Mouse (Mus musculus): ENCODE measurements around the gene Olfr710.
"Not testable (repeated sequence)": the region's sequence is repeated elsewhere in the genome, so short reads cannot be mapped to it uniquely, and the experiment has no call there.

Gene Olfr710

DNA sequence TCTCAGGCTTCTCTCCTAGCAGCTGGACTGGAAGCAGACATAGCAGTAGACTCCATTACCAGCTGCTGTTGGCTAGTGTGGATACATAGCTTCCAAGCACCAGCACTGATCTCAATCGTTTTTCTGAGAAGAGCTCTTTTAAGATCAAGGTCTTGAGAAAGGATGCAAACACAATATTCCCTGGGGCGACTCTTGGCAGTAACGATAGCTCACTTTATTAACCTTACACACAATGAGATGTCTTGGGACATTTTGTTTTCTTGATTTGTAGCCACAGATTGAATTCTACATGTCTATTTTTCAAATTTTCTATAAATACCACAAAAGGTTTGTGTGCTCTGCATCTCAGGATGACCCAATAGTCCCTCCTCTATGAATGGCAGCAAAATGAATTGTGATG, at the start of gene Olfr710:
Gene Olfr710 (minus strand): TSS at position 101 of the 400 bp plus-strand sequence.
- no peak for DNase-seq (ENCODE audit: low spot score)

DNA sequence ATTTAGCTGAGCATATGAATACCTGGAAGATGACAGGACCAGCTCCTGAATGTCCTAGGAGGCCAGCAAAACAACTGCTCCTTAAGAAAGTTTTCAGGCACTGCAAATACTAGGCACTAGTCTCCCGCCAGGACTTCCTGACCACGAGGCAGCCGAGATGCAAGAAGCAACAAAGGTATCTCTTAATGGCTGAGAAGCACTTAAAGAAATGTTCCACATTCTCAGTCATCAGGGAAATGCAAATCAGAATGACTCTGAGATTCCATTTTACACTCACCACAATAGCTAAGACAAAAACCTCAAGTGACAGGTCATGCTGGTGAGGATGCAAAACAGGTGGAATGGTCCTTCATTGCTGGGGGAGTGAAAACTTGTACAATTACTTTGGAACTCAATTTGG, 37.1 kb upstream of the Olfr710 start:
- no peak for DNase-seq (ENCODE audit: low spot score)

DNA sequence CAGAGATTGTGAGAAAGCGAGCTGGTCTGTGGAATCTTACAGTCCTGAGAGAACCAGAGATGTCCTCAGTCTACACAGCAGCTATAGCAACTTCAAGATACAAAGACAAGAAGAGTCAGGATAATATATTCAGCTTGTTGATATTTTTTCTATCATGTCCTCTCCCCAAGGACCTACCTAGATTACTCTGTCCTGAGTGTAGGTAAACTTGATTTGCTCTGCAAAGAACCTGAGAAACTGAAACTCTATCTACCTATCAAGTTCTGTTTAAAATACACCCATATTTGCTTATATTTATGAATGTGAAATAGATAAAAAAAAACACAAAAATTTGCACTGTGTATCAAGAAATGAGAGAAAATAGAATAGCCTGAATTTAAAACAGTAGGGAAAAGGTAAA, 27.2 kb upstream of the Olfr710 start, which contains the start of gene Olfr711:
Gene Olfr711 (minus strand): TSS at position 101 of the 400 bp plus-strand sequence.
- no peak for DNase-seq (ENCODE audit: low spot score)

DNA sequence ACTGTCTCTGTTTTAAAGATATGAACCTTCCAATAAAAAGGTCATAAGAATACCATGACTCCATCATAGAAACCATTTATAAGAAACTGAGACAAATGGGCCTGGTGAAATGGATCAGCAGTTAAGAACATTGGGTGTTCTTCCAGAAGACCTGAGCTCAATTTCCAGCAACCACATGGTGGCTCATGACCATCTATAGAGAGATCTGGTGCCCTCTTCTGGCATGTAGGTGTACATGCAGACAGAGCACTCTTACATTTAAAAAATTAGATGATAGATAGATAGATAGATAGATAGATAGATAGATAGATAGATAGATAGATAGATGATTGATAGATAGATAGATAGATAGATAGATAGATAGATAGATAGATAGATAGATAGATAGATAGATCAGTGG, 19.4 kb upstream of the Olfr710 start:
- not testable (repeated sequence) for DNase-seq (ENCODE audit: low spot score)

DNA sequence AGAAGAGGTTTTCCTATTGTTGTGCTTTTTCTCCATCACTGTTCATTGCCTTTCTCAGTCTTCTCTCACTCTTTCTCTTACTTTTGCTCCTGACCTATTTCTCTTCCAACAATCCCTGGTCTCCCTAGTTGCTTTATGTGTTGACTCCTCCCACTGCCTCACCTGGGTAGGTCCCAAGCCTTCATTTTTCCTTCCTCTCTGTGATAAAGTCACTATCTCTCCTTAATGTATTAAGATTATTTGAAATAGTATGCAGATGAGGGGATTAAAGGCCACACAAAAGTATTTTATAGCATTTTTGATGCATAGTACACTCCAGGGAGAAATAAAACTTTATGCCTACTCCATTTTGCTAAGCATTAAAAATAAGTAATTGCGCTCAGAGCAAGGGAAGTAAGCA, 15.7 kb upstream of the Olfr710 start, which contains the start of gene Olfr6:
Gene Olfr6 (minus strand): TSS at position 101 of the 400 bp plus-strand sequence.
- no peak for DNase-seq (ENCODE audit: low spot score)

DNA sequence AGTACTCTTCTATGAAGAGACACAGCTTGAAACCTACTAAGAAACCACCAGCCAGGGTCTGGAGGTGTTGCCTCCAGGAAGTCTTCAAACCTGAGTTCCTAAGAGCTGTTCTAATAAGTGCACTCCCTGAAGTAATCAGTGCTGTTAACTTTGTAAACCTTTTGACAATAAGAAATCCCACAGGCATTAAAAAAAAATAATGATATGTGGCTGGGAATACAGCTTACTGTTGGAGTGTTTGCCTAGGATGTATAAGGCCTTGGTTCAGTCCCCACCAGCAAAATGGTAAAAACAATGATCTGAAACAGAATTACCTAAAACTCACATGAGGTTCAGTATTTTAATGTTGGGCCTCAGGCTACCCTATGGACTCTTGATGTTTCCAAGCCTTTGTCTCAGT, 16.0 kb downstream of the Olfr710 start, which contains the start of gene Olfr709-ps1:
Gene Olfr709-ps1 (minus strand): TSS at position 101 of the 400 bp plus-strand sequence.
- DNase-seq (ENCODE audit: low spot score): no peak

DNA sequence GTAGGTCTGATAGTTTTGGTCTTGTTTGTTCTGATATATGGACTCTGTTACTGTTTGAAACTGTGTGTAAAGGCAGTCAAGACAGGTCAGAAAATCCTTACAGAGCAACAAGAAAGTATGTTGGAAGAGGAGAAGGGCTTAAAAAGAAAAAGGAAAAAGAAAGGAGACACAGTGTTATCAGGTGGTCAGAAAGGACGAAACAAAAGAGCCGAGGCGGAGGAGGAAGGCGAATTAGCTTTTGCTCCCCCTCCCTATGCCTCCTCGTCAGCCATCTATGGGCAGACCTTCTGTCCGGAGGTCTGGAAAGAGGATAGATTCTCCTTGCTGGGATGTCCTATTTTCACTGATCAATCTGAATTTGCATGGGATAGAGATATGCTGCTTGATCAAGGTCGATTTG, 27.2 kb downstream of the Olfr710 start:
- DNase-seq (ENCODE audit: low spot score): peak; percentile 42

DNA sequence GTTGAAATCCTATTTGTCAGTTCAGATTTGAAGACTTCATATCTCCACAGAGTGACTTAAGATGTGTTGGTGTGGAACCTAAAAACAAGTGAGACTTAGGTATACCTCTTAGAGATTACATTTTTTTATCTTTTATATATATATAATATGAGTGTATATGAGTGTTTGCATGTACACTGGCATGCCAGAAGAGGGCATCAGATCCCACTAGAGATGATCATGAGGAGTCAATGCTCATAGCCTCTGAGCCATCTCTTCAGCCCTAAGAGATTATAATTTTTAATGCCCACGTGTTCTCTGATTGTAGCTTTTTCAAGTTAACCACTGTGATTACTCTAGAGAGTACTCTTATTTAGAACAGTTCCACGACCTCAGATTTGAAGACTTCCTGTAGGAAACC, 40.4 kb downstream of the Olfr710 start, which contains the start of gene Olfr1532-ps1:
Gene Olfr1532-ps1 (plus strand): TSS at position 326 of the 400 bp plus-strand sequence.
- DNase-seq (ENCODE audit: low spot score): no peak

DNA sequence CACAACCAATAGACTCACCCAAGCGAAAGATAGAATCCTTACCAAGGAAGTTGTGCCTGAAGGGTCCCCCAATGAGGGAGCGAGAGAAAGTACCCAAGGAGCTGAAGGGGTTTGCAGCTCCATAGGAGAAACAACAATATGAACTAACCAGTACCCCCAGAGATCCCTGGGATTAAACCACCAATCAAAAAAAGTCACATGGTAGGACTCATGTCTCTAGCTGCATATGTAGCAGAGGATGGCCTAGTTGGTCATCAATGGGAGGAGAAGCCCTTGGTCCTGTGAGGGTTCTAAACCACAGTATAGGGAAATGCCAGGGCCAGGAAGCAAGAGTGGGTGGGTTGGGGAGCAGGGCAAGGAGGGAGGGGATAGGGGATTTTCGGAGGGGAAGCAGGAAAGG, 47.0 kb downstream of the Olfr710 start, which contains the start of gene Olfr707:
Gene Olfr707 (minus strand): TSS at position 101 of the 400 bp plus-strand sequence.
- not testable (repeated sequence) for DNase-seq (ENCODE audit: low spot score)

Data from testis, postnatal 10 days (tissue).